Mouse (Mus musculus) left cerebral cortex, adult 9 months (tissue): ENCODE data around the gene Gsto1.

Experiments
- DNase-seq, 2 experiments: peaks; one replicate each; pipeline ENCODE4 v3.0.0; 2022; ENCODE audit warnings: low spot score in 2 of 2

Gene Gsto1

DNA sequence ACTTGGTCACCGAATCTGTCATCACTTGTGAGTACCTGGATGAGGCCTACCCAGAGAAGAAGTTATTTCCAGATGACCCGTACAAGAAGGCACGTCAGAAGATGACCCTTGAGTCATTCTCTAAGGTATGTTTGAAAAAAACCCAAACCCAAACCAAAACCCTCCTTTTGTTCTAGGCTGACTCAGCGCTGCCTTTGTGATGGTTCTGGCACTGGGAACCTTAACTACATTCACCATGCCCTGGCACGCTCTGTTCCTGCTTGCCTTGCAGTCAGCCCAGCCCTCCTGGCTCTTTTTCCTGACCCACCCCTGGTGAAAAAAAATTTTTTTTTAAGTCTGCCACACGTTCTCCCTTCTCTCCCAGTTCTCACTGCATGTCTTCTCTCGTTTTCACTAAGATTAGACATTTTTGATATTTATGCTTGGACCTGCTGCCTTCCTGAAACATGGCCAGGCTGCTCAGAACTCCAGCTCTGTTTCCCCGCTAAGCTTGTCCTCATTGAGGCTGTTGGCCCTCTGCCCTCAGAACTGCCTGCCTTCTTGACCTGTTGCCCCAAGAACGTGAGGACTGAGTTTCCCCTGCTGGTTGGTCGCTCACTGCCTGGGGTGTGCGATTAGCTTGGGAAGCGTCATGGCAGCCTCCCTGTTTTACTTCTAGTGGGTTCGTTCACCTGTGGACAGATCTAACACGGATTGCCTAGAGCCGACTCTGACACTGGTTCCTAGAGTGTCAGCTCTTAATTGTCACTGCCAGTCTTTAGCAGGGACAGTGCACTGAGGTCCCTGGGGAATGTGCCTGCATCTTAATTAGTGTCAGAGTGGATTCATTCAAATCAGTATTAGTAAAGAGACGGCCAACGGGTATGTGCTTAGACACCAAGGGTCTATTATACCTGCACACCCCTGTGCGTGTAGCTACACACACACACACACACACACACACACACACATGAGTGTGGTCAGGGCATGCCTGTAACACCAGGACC lies 3.5 kb downstream of the Gsto1 start:
- no peak for DNase-seq

DNA sequence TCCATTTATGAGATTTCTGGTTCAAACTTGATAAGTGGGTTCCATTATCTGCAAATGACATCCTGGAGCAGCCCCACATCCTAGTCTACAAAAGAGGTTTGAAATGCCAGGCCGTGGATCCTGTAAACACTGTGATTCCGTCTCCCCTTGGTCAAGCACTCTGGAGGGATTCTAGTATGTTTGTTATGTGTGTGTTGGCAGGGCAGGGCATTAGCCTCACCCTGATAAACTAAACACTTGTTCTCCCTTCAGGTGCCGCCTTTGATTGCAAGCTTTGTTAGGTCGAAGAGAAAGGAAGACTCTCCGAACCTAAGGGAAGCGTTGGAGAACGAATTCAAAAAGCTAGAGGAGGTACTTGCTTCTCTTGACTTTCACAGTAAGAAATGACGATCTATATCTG lies 4.4 kb downstream of the Gsto1 start:
- DNase-seq, result no peak

DNA sequence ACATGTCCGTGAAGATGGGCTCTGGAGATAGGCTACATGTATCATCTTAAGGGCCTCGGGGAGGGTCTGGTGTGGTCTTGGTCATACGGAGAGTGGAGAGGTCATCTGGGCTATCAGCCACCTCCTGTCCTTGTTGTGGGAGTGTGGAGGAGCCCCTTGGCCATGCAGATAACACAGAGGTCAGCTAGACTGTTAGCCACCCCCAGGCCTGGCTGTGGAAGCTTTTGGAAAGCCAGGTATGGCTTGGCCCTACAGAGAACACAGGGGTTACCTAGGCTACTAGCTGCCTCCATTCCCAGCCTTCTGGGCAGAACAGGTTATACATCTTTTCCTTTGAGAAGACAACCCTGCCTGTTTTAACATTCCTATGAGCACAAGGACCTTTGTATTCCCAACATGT lies 7.8 kb downstream of the Gsto1 start:
- DNase-seq, result no peak

DNA sequence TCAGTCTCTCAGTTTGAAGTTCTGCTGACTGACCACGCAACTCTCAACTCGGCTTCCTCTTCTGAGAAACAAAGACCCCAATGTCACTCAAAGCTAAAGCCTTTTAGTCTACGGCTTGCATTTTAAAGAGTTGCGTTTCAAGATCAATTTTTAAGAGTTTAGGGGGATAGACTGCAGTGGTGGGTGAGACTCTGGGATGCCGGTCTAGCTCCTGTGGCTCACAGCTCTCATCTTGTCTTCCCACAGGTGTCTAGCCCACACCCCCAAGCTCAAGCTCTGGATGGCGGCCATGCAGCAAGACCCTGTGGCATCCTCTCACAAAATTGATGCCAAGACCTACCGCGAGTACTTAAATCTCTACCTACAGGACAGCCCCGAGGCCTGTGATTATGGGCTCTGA lies 9.3 kb downstream of the Gsto1 start:
- DNase-seq, result no peak

DNA sequence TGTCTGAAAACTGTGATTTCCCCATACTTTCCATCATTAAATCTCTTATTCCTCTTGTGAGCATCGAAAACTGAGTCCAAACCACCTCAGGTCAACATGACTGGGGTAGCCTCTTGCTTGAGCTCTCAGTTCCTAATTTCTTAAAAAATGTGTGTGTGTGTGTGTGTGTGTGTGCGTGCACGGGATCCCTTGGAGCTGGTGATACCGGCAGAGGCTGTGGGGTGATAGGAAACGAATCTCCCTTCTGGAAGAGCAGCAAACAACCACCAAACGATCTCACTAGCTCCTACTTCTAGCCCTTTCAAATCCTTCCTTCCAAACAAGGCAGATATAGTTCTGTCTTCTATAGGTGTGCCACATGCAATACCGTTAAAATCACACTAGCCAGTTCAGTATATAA lies 10.0 kb downstream of the Gsto1 start:
- DNase-seq, result no peak

DNA sequence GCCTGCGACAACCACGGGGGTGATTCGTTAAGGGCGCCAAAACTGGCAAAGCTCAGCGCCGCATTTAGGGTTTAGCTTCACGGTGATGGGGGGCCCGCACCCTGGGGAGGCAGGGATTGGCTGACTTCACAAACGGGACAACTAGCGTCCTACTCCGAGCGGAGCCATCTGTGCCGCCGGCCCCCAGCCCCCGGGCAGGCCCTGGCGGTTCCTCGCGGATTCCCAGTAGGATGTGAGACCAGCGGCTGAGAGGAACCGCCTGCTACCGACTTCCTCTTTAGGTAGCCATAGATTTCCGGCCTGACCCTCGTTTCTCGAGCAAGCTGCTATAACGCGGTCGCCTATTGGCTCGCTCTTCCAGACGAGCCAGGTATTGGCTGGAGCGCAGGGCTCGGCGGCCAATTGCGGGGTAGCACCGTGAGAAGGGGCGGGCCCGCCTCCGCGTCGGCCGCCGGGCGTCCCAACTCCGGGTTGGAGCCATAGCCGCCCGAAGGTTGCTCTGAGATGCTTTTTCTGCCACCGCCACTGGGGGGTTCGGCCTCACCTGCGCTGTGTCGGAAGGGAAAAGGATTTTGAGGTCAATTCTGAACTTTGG lies 10.7 kb downstream of the Gsto1 start, which contains the start of gene Gsto2:
Gene Gsto2, plus strand, starts transcription at position 182 of the 595 bp plus-strand sequence.
- peak; percentile 90 to 95 for DNase-seq

DNA sequence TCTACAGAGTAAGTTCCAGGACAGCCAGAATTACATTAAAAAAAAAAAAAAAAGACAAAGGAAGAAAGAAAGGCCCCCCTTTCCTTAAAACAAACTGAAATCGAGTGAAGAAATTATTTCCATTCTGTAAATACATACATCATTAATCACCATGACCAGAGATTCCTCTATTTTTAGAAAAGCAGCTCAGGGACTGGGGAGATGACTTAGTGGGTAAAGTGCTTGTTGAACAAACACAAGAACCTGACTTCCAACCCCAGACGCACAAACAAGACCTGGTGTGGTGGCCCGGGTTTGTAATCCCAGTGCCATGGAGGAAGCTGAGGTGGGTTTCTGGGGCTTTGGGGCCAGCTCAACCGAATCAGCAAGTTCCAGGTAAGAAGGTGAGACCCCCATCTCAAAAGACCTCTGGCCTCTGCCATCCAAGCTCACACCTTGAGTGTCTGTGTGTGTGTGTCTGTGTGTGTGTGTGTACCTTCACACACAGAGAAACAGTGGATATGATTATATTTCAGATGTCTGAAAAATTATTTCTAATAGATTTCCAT lies 12.9 kb downstream of the Gsto1 start:
- no peak for DNase-seq

DNA sequence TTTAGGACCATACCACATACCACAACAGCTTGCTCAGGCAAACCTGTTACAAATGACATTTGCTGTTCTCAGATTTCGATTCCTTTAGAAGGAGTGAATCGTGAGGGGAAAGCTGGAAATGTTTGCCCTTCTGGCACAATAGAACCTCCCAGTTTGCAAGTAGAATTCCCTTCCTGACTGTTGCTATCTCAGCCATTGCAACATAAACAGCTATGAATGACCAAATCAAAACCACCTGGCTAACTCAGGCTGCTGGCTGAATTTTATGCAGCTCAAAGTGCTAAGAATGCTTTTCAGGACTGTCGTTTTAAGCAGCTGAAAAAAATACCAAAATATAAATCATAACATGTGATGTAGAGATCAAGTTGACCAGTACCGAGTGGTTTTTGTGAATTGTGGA lies 14.2 kb downstream of the Gsto1 start:
- no peak for DNase-seq

DNA sequence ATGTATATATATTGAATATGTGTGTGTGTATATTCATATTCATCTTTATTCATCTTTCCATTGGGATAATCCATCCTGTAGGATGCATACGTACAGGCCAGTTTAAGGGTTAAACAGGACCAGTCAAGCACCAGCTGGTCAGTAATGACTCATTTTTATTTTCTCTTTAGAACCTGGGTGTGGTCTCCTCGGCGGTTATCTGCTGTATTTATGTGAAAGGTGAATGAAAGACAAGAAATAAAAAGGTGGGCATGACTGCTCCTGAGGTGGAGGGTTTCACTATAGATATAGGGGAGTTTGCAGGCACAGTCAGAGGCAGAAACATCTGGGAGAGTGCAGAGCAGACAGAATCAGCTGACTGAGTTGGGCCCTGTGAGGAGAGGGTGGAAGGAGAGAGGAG lies 14.7 kb downstream of the Gsto1 start:
- DNase-seq, result no peak

DNA sequence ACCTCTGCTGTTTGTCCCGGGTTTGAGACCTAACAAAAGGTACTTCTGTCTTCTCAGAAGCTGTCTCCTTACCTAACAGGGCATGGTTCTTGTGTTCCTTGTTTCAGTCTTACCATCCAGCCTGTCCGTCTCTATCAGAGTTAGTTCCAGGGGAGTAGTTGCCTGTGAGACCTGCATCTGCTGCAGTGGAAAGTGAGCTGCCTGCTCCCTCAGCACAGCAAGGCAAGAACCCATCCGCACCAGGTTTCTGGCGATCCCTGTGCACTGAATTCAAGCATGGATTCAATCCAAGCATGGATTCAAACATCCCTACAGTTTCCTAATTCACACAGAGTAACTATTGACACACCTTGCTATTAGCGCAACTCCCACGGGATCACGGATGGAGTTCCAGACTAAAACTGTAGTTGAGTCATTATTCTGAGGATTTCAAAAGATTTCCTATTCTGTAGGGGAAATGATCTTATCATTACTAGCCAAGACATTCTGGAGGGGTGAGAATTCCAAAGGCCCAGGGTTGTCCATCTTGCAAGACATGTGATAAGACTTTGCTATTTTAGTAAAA lies 15.4 kb downstream of the Gsto1 start:
- DNase-seq, result no peak

DNA sequence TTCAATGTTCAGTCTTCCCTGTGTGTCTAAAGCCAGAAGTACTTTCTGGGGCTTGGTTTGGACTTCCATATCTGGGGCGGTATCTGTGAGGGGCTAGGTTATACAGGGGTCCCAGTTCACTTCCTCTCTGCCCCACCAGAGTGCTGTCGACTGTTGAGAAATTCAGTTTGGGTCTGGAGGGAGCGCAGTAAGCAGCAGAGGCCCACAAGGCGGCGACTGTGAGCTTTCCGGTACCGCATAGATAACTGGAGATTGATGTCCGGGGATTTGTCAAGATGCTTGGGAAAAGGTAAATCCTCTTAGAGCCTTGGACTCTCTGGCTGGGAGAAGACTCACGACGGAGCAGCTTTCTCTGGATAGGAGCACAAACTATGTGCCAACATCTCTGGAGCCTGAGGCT lies 16.7 kb downstream of the Gsto1 start:
- DNase-seq, result no peak

DNA sequence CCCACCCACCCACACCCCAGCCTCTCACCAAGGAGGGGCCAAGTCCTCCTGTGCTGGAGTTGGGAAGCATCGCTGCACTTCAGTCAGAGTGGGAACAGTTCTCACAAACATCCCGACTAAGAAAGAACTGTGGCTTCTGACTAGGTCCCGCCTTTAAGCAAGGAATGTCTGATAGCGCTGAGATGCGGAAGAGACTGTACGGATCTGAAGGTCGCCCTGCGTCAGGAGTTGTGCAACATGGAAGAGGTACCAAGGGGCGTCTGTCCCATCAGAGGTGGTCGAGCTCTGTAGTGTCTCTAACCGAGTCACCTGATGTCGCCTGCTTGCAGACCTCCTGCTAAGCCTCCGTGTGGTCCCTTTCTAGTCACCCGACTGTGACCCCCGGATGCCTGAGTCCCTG lies 21.5 kb downstream of the Gsto1 start:
- no peak for DNase-seq

DNA sequence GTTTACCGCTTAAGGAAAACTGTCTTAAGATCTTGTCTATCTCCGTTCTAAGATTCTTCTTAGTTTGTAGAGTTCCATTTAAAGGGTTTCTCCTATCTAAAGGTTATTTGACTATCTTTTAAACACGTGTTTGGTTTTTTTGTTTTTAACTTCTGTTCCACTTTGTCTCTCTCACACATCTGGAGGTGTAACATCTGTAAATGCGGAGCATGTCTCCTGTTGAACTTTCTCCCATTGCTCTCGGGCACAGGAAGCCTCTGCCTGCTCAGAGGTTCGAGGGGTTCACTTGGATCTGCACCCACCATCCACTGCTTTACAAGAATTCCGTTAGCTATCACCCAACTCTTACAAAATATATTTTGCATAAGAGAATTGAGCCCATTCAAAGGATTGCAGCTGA lies 26.8 kb downstream of the Gsto1 start:
- no peak for DNase-seq

DNA sequence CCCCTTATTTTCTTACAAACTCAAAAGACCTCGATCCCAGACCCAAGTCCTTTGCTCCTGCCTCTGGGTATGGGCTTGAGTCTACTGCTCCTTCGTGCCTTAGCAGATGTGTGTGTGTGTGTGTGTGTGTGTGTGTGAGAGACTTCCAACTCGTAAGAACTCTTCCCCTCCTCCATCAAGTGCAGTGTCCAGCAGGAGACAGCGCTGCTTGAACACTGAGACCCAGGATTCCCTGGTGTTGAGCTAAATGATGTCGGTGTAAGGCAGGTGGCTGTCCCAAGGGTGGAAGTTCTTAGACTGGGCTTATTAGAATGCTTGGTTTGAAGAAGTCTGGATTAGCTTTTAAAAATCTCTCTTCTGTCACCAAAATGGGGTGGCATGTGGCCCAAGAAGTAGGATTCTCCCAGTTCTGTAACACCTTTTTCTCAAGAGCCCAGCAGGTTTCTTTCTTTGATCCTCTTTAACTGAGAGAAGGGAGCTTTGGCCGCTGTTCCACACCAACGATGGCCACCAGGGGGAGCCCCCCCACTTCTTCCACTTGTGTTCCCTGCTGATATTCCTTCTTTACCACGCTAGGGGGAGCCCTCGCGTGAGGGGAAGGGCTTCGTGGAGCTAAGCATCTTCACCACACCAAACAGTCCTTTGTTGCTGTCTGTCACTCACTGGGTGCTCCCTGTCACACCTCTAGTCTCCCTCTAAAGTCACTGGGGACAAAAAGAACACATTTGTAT lies 27.5 kb downstream of the Gsto1 start:
- DNase-seq, result peak in 1 of 2 experiments; percentile 77

DNA sequence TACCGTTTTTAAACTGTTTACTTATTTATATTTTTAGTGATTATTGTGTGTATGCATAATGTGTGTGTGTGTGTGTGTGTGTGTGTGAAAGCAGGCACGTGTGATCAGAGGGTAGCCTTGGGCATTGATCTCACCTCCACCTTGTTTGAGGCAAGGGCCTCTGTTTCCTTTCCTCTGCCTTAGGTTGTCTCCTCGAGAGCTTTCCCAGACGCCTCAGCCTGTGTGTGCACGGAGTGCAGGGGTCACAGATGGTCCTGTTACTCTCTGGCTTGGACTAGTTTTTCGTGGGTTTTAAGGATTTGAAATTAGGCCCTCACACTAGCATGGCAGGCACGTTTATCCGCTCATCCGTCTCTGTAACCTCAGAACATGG lies 28.1 kb downstream of the Gsto1 start:
- DNase-seq, result no peak

DNA sequence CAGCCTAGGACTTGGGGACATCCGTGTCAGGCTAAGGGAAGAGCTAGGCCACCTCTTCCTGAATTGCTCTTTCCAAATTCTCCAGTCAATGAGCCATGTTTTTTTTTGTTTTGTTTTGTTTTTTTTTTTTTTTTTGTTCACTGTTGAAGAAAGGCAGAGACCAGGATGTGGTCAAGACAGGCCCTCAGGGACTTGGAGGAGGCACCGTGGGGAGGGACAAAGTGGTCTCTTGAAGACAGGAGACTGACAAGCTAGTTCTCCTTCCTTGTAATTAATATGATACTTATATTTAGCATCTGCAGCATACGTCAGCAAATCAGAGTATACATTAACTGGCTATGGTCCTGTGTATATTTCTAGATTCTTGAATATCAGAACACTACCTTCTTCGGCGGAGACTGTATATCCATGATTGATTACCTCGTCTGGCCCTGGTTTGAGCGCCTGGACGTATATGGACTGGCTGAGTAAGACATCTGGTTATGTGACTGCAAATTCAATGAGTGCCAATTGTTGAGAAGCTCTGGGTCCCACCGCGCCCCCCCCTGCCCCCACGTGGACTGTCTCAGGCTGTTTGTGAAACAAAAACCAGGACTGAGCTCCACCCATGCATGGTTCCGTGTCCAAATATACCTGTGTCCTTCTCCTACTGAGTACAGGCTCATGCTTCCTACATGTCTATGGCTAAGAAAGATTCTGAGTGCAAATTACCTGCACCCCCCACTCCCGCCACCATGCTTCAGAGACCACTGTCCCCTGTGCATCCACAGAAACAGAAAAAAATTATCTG lies 29.7 kb downstream of the Gsto1 start:
- no peak for DNase-seq

DNA sequence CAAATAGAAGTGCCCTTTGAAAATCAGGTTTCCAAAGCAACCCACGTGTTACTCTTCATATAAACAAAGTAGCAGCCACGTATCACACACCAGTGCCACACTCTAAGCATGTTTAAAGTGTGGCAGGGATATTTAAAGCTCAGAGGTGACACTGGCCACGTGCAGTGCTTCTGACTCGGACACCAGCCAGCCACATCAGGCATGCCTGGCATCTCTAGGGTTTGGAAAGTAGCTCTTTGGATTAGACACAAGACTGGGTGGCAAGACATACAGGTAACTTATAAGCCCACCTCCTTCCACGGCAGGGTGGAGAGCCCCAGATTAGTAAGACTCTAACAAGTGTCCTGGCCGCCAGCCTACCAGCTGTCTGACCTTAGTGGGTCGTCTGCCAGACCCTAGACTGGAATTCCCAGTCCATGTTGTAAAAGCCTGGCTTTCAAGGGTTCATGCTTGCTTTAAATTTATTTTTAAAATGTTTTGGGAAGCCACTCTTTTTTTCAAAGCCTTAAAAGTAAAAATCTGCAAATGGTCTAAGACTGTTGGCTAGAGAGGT lies 30.5 kb downstream of the Gsto1 start:
- DNase-seq, result no peak

DNA sequence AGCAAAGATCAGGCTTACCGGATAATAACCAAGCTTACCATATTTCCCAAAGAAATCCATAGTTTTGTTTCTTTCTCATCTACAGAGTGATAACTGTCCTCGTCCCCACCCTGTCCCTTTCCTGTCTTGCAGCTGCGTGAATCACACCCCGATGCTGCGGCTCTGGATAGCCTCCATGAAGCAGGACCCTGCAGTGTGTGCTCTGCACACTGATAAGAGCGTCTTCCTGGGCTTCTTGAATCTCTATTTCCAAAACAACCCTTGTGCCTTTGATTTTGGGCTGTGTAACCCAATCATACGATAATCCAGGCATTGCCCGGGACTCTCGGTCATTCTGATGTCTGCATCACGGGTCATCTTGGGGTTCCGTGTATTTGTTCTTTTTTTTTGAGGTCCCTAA lies 31.1 kb downstream of the Gsto1 start:
- no peak for DNase-seq

DNA sequence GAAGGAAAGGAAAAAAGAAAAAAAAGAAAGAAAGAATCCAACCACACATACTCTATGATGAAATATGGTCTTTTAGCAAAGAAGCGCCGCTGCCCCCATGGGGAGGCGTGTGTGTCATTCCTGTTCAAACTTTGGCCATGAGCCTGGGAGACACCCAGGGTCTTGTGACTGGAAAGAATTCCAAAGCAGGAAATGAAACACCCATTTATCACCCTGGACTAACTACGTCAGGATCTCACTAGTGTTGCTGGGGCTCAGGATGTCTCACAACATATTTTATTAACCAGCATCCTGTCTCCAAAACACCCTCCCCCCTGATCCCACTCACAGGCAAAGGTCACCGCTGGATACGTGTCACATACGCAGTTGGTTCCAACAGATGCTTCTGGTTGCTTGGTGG lies 31.8 kb downstream of the Gsto1 start:
- no peak for DNase-seq

DNA sequence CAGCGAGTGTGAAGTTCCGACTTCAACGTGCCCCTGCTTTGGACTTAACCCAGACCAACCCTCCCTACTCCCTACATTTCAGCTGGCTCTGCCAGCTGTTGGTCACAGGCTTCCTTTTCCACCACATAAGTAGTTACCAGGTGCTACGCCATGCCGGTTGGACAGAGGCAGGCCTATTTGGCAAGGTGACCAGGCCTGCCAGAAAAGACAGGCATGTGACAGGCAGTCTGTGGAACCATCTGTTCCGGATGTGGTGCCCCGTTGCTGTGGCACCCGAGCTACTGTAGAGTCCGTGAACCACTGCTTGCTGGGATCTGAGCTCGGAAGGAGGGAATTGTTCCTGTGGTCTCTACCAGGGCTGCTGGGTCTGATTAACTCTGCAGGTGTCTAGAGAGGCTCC lies 32.6 kb downstream of the Gsto1 start:
- no peak for DNase-seq

DNA sequence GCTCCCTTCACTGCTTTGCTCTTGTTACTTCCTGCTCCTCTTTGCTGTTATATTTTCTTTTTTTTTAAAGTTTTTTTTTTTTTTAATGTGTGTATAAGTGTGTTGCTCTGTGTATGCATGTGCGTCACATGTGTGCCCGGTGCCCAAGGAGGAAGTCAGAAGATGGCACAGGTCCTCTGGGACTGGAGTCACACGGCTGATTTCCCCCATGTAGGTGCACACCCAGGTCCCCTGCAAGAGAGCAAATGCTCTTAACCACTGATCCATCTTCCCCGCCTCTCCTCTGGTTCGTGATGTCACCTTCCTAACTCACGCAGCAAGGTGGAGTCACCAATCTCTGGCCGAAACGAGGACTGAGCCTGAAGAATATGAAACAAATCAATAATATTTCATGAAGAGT lies 33.3 kb downstream of the Gsto1 start:
- no peak for DNase-seq
